Mouse (Mus musculus): ENCODE data around the gene Fat4. TPM values are rescaled to one million over a fixed set of nuclear protein-coding genes. Genes with fewer than 3 reads are reported as not detected.

The Fat4 gene
- polyA plus RNA-seq, 1 experiment from 2014 or later = 11.8 TPM

DNA sequence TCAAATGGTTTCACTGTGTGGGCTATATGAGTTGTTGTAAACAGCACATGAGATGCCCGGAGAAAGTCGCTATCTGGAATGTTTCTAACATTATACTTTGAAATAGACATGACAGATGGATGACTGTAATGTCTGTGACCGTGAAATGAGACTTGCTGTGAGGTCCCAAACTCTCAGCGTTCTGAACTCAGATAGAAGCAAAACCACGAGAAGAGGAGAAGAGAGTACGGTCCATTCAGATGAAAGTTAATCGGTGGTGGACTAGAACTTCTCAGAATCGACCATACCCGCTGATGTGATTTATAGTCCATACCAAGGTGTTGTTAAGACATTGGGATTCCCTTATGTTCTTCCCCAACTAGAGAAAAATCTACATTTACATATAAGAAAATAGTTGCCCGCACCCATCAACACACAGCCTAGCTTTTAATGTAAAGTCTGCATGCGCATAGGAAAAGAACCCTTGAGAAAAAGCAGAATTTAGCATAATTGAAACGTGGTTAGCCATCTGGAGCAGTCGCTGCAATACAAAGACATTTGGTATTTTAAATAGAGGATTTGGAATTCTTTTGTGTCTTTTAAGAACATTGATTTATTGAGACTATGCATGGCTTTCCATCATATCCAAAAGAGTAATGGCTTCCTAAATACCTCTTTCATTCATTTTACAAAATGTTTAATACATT lies 21.8 kb downstream of the Fat4 start:
- Histone ChIP-seq H3K4me3 (replicated peaks) (0 out of 2 replicates have a peak overlapping the region, but pooled peaks have one; percentile 12), H3K9me3 (replicated peaks) (no peaks in the 10 kb centered on the region), H3K4me1 (peaks cover 53% of the 10 kb centered on the region), H3K36me3 (no peaks in the 10 kb centered on the region), H3K4me2 (peak overlapping the region; percentile 52), H3K27me3 (replicated peaks) (no peaks in the 10 kb centered on the region), H3K27ac (replicated peaks) (peak overlapping the region; percentile 7; the same call in 1 of the 2 replicates), H3K9ac (replicated peaks) (0 out of 2 replicates have a peak overlapping the region, but pooled peaks have one; percentile 14)
- 17% methylated on average over 13 of the region's 13 CpGs for WGBS
- ATAC-seq (ENCODE audit: low FRiP score) = no peak

DNA sequence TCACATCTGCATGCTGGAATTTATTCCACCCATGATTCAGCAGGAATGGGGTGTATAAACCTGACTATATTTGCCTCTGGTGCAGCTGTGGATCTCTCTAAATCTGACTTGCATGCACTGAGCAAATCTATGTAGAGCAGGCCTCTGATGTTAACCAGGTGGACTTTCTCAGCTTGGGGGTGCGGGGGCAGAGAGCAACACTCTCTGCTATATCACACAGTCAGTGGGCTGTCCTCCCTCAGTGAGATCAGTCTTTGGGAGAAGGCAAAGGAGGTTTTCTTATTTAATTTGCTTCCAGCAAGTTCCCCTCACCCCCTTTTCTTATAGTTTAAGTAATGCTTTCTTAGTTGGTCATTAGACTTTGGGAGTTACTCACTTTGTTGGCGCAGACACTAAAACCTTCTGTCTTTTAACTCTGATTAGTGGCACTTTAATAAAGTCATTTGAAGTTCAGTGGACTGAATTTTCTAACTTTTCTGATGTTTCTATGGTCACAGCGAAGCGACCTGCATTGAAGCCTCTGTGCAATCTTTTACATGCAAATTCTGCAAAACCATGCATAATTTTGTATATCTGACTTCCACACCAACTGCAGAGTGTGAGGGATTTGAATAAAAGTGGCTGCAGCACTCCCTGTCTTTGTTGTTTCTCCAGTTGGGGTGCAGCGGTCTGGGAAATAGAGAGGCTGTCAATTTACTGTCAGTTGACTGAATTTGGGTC lies 26.2 kb downstream of the Fat4 start:
- Histone ChIP-seq H3K9ac (replicated peaks) (no peak overlapping the region), H3K27me3 (replicated peaks) (no peaks in the 10 kb centered on the region), H3K27ac (replicated peaks) (peak overlapping the region; percentile 51; the same call in 1 of the 2 replicates), H3K4me2 (no peak overlapping the region), H3K36me3 (no peaks in the 10 kb centered on the region), H3K4me3 (replicated peaks) (no peak overlapping the region), H3K4me1 (peaks cover 27% of the 10 kb centered on the region), H3K9me3 (replicated peaks) (no peaks in the 10 kb centered on the region)
- 33% methylated on average over 5 of the region's 5 CpGs for WGBS
- peak; percentile 64 for ATAC-seq (ENCODE audit: low FRiP score)

DNA sequence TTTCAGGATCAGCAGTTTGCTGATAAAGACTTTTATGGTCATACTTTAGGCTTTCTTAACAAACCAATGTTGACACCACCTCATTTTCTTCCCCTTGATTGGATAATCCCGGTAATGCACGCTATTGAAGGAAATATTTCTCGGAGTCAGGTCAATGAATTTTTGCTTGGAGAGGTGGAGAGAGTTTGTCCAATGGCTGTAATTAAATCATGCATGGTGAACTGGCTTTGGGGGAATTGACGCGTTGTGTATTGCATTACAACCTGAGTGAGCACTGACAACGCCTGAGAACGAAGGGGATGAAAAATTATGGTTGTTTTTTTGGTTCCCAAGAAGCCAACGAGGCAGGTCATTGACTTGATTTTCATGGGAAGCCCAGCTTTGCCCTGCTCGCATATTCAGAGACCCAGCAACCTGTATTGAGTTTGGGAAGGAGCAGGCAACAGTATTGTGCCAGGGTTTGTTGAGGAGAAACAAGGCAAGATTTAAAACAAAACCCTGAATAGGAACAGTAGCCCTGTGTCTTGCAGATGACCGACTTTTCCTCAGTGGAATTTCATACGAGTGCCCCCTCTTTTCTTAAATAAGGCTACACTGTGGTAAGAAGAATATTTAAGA lies 26.9 kb downstream of the Fat4 start:
- Histone ChIP-seq H3K27ac (replicated peaks) (peak overlapping the region; percentile 51; the same call in 1 of the 2 replicates), H3K36me3 (no peaks in the 10 kb centered on the region), H3K27me3 (replicated peaks) (no peaks in the 10 kb centered on the region), H3K4me1 (peaks cover 21% of the 10 kb centered on the region), H3K4me2 (0 out of 2 replicates have a peak overlapping the region, but pooled peaks have one; percentile 5), H3K4me3 (replicated peaks) (no peak overlapping the region), H3K9me3 (replicated peaks) (no peaks in the 10 kb centered on the region), H3K9ac (replicated peaks) (no peak overlapping the region)
- peak; percentile 19 for ATAC-seq (ENCODE audit: low FRiP score)
- 22% methylated on average over 11 of the region's 11 CpGs for WGBS

- WGBS = 59% methylated on average over 2 of the region's 2 CpGs
- peak; percentile 39; the same call in 1 of the 2 replicates for ATAC-seq (ENCODE audit: low FRiP score)
- H3K27ac ChIP-seq (replicated peaks) = peak overlapping the region; percentile 51; the same call in 1 of the 2 replicates
These were observed 32.2 kb downstream of the Fat4 start for GRCm38 (mm10) chr3:38918926-38919325.

GRCm38 (mm10) chr3:38921031-38921430 lies 34.3 kb downstream of the Fat4 start:
- H3K4me1 ChIP-seq = peaks cover 14% of the 10 kb centered on the region
- no peaks in the 10 kb centered on the region for H3K9me3 ChIP-seq (replicated peaks)
- no peak for ATAC-seq (ENCODE audit: low FRiP score)
- 66% methylated on average over 2 of the region's 2 CpGs for WGBS
- no peak overlapping the region for H3K9ac ChIP-seq (replicated peaks)
- no peaks in the 10 kb centered on the region for H3K27me3 ChIP-seq (replicated peaks)
- H3K4me3 ChIP-seq (replicated peaks) = no peak overlapping the region
- H3K4me2 ChIP-seq = no peak overlapping the region
- no peak overlapping the region for H3K27ac ChIP-seq (replicated peaks)
- no peaks in the 10 kb centered on the region for H3K36me3 ChIP-seq

More at GRCm38 (mm10) chr3:38918926-38919325, 32.2 kb downstream of the Fat4 start:
- Histone ChIP-seq H3K4me1 (peaks cover 16% of the 10 kb centered on the region), H3K4me3 (replicated peaks) (no peak overlapping the region), H3K36me3 (no peaks in the 10 kb centered on the region), H3K9me3 (replicated peaks) (no peaks in the 10 kb centered on the region), H3K27me3 (replicated peaks) (no peaks in the 10 kb centered on the region), H3K9ac (replicated peaks) (no peak overlapping the region), H3K4me2 (no peak overlapping the region)

GRCm38 (mm10) chr3:38923251-38923686 lies 36.5 kb downstream of the Fat4 start:
- Histone ChIP-seq H3K4me3 (replicated peaks) (no peak overlapping the region), H3K4me1 (peaks cover 14% of the 10 kb centered on the region), H3K4me2 (no peak overlapping the region), H3K9me3 (replicated peaks) (no peaks in the 10 kb centered on the region), H3K27me3 (replicated peaks) (no peaks in the 10 kb centered on the region), H3K9ac (replicated peaks) (no peak overlapping the region), H3K36me3 (no peaks in the 10 kb centered on the region), H3K27ac (replicated peaks) (no peak overlapping the region)
- WGBS = 50% methylated on average over 7 of the region's 7 CpGs
- ATAC-seq (ENCODE audit: low FRiP score) = no peak

GRCm38 (mm10) chr3:38928076-38928686 lies 41.4 kb downstream of the Fat4 start:
- Histone ChIP-seq H3K36me3 (no peaks in the 10 kb centered on the region), H3K27ac (replicated peaks) (no peak overlapping the region; the same call in 1 of the 2 replicates), H3K4me1 (peaks cover 10% of the 10 kb centered on the region; the same call in 1 of the 2 replicates), H3K4me3 (replicated peaks) (no peak overlapping the region), H3K9me3 (replicated peaks) (no peaks in the 10 kb centered on the region), H3K27me3 (replicated peaks) (no peaks in the 10 kb centered on the region), H3K9ac (replicated peaks) (no peak overlapping the region), H3K4me2 (no peak overlapping the region)
- ATAC-seq (ENCODE audit: low FRiP score) = no peak
- 56% methylated on average over 4 of the region's 4 CpGs for WGBS

GRCm38 (mm10) chr3:38928751-38929150 lies 42.0 kb downstream of the Fat4 start:
- Histone ChIP-seq H3K4me1 (peaks cover 7% of the 10 kb centered on the region; the same call in 1 of the 2 replicates), H3K36me3 (no peaks in the 10 kb centered on the region), H3K9me3 (replicated peaks) (no peaks in the 10 kb centered on the region), H3K9ac (replicated peaks) (no peak overlapping the region), H3K27me3 (replicated peaks) (no peaks in the 10 kb centered on the region), H3K27ac (replicated peaks) (no peak overlapping the region), H3K4me3 (replicated peaks) (no peak overlapping the region), H3K4me2 (no peak overlapping the region)
- WGBS = 78% methylated on average over 3 of the region's 3 CpGs
- ATAC-seq (ENCODE audit: low FRiP score) = no peak

- Histone ChIP-seq H3K4me3 (replicated peaks) (no peak overlapping the region), H3K4me1 (peaks cover 43% of the 10 kb centered on the region), H3K36me3 (no peaks in the 10 kb centered on the region), H3K9me3 (replicated peaks) (no peaks in the 10 kb centered on the region), H3K9ac (replicated peaks) (no peak overlapping the region), H3K27me3 (replicated peaks) (no peaks in the 10 kb centered on the region), H3K27ac (replicated peaks) (0 out of 2 replicates have a peak overlapping the region, but pooled peaks have one; percentile 23), H3K4me2 (peak overlapping the region; percentile 16; the same call in 1 of the 2 replicates)
- ATAC-seq (ENCODE audit: low FRiP score) = no peak
- 29% methylated on average over 7 of the region's 7 CpGs for WGBS
These were observed 48.0 kb downstream of the Fat4 start for GRCm38 (mm10) chr3:38934780-38935179.

DNA sequence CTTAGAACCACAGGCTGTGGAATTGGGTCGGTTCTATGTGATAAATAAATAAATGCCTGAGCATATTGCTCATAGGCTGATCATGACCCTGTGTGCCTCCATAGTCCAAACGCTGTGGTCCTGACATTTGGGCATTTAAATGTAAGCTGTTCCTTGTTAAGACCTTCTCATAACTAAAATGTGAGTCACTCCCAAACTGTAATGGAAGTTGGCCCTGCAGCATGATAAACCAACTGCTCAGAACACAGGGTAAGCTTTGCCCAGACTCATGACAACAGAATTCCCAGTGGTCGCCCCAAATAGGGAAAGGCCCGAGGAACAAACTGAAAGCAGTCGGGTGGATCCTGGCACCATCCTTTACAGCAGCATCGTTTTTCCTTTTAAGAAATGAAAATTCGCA lies 49.7 kb downstream of the Fat4 start:
- H3K27ac ChIP-seq (replicated peaks) = no peak overlapping the region
- WGBS = 72% methylated on average over 7 of the region's 7 CpGs
- H3K4me3 ChIP-seq (replicated peaks) = no peak overlapping the region
- H3K4me1 ChIP-seq = peaks cover 41% of the 10 kb centered on the region
- no peak overlapping the region for H3K9ac ChIP-seq (replicated peaks)
- H3K36me3 ChIP-seq = no peaks in the 10 kb centered on the region
- H3K9me3 ChIP-seq (replicated peaks) = no peaks in the 10 kb centered on the region
- no peak overlapping the region for H3K4me2 ChIP-seq
- no peaks in the 10 kb centered on the region for H3K27me3 ChIP-seq (replicated peaks)
- ATAC-seq (ENCODE audit: low FRiP score) = no peak

DNA sequence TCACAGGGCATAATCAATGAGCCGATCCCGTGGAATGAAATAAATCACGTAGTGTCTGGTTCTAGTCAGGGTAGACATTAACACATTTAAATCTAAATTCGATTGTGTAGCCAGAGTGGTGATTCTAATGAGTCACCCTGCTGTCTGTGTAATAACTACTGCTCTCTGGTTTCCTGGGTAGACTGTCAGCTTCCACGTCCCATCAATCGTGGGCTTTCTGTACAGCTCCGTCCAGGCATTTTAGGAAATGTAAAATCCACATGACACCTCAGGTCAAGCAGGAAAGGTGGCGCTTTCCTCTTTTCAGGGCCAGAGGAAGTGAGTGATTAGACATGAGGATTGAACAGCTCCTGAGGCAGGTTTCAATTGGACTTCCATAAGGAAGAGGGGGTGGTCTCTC lies 50.4 kb downstream of the Fat4 start:
- Histone ChIP-seq H3K36me3 (no peaks in the 10 kb centered on the region), H3K4me1 (peaks cover 41% of the 10 kb centered on the region), H3K9me3 (replicated peaks) (no peaks in the 10 kb centered on the region), H3K9ac (replicated peaks) (no peak overlapping the region), H3K27ac (replicated peaks) (no peak overlapping the region), H3K27me3 (replicated peaks) (no peaks in the 10 kb centered on the region), H3K4me3 (replicated peaks) (no peak overlapping the region), H3K4me2 (no peak overlapping the region)
- no peak; the same call in 1 of the 2 replicates for ATAC-seq (ENCODE audit: low FRiP score)
- 37% methylated on average over 8 of the region's 8 CpGs for WGBS
